Mouse (Mus musculus) kidney, postnatal 10 days (tissue): ENCODE results near the gene Sptlc2.
"Not testable (repeated sequence)": the region's sequence is repeated elsewhere in the genome, so short reads cannot be mapped to it uniquely, and the experiment has no call there.

ENCODE experiments used
- DNase-seq: peaks from one replicate; pipeline ENCODE4 v3.0.0; 2021; ENCODE audit warnings: mixed read lengths

Gene Sptlc2

GRCm38 (mm10) chr12:87330213-87330612, 57.9 kb downstream of the Sptlc2 start:
- DNase-seq, result no peak

- DNase-seq, result no peak
These were observed 60.1 kb downstream of the Sptlc2 start for GRCm38 (mm10) chr12:87328025-87328424.

- DNase-seq, result no peak
These were observed 60.5 kb downstream of the Sptlc2 start for GRCm38 (mm10) chr12:87327610-87328009.

GRCm38 (mm10) chr12:87325452-87325851, 62.7 kb downstream of the Sptlc2 start:
- DNase-seq, result no peak

GRCm38 (mm10) chr12:87319229-87319628, 68.9 kb downstream of the Sptlc2 start:
- no peak for DNase-seq

GRCm38 (mm10) chr12:87317951-87318350, 70.2 kb downstream of the Sptlc2 start:
- DNase-seq, result no peak

GRCm38 (mm10) chr12:87313098-87313497, 75.1 kb downstream of the Sptlc2 start:
- DNase-seq, result no peak

GRCm38 (mm10) chr12:87306584-87306844, 81.6 kb downstream of the Sptlc2 start:
- DNase-seq, result not testable (repeated sequence)

- no peak for DNase-seq
These were observed 82.2 kb downstream of the Sptlc2 start for GRCm38 (mm10) chr12:87305767-87306583.

GRCm38 (mm10) chr12:87301189-87301588, 87.0 kb downstream of the Sptlc2 start:
- DNase-seq, result no peak

GRCm38 (mm10) chr12:87300441-87300690, 87.8 kb downstream of the Sptlc2 start:
- no peak for DNase-seq

GRCm38 (mm10) chr12:87299657-87300440, 88.3 kb downstream of the Sptlc2 start, which contains the start of gene Ism2:
Gene Ism2, minus strand, starts transcription at chr12:87299705.
- DNase-seq, result peak; percentile 54

GRCm38 (mm10) chr12:87299037-87299656, 89.0 kb downstream of the Sptlc2 start:
- DNase-seq, result no peak

- DNase-seq, result no peak
These were observed 94.2 kb downstream of the Sptlc2 start for GRCm38 (mm10) chr12:87293934-87294333.

- DNase-seq, result no peak
These were observed 99.1 kb downstream of the Sptlc2 start for GRCm38 (mm10) chr12:87289100-87289499.

- no peak for DNase-seq
These were observed 103.4 kb downstream of the Sptlc2 start for GRCm38 (mm10) chr12:87284726-87285125.

- DNase-seq, result no peak
These were observed 103.9 kb downstream of the Sptlc2 start for GRCm38 (mm10) chr12:87284268-87284667.

GRCm38 (mm10) chr12:87283706-87284105, 104.4 kb downstream of the Sptlc2 start:
- DNase-seq, result no peak

- no peak for DNase-seq
These were observed 105.4 kb downstream of the Sptlc2 start for GRCm38 (mm10) chr12:87282743-87283142.

GRCm38 (mm10) chr12:87281766-87282165, 106.4 kb downstream of the Sptlc2 start:
- DNase-seq, result no peak

- no peak for DNase-seq
These were observed 108.3 kb downstream of the Sptlc2 start for GRCm38 (mm10) chr12:87279879-87280278.

- DNase-seq, result no peak
These were observed 108.8 kb downstream of the Sptlc2 start for GRCm38 (mm10) chr12:87279350-87279749.

GRCm38 (mm10) chr12:87278118-87278730, 109.9 kb downstream of the Sptlc2 start:
- peak; percentile 26 for DNase-seq

- DNase-seq, result not testable (repeated sequence)
These were observed 110.9 kb downstream of the Sptlc2 start for GRCm38 (mm10) chr12:87277251-87277650.
